Mouse (Mus musculus): Measurements from ENCODE around the gene Arhgef1.

DNA sequence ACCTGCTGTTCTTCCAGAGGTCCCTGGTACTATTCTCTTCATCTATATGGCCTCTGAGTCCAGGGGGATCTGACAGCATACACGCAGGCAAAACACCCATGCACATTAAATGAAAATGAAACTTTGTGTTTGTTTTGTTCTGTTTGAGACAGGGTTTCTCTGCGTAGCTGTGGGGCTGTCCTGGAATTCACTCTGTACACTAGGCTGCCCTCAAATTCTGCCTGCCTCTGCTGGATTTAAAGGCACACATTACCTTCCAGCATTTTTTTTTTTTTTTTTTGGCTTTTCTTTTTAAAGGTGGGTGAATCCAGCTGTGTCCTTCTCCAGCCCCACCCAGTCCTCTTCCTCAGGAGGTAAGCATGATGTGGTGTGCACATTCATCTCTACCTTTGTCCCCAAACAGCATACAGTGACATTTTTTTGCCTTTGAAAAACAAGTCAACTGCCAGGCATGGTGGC is 10.6 kb upstream of the Arhgef1 start:
- TF ChIP-seq CTCF (IDR thresholded peaks at IDR 0.05; ENCODE audit: low read depth): no peak
- TF ChIP-seq EP300 (optimal IDR thresholded peaks at IDR 0.05): no peak

Data from stomach, postnatal 0 days (tissue).